14 mouse cellular contexts compared by ENCODE assay signal in genomic region chr13:101809796-101810195, GRCm38 (mm10).
"Had no signal": no experiment of that assay in that cellular context is flagged by ENCODE, and none has a peak within 500 bp of the region (broad histone marks: within the 10 kb centered on the region; RNA-seq: fewer than 3 reads in every experiment).

No protein-coding gene starts in this region.

- H3K9me3 ChIP-seq: kidney, embryonic 15.5 days; limb, embryonic 12.5 days; stomach, embryonic 15.5 days had no signal

- H3K27ac ChIP-seq: kidney, embryonic 15.5 days; limb, embryonic 12.5 days; liver, embryonic 14.5 days; midbrain, embryonic 13.5 days; stomach, embryonic 15.5 days had no signal

- DNase-seq: kidney, postnatal 36 days; layer of hippocampus, adult 9-11 months; layer of hippocampus, postnatal 36 days; liver; lung, adult 2 months; lung, postnatal 10 days; right cerebral cortex, postnatal 14 days; thymus, adult 2 months; thymus, postnatal 25 days had no signal

- H3K36me3 ChIP-seq: kidney, embryonic 15.5 days; limb, embryonic 12.5 days; midbrain, embryonic 13.5 days; stomach, embryonic 15.5 days had no signal

- H3K9ac ChIP-seq: kidney, embryonic 15.5 days; limb, embryonic 12.5 days; liver, embryonic 14.5 days; midbrain, embryonic 13.5 days; stomach, embryonic 15.5 days had no signal

- ATAC-seq: midbrain, embryonic 13.5 days had no signal

- H3K4me3 ChIP-seq: kidney, embryonic 15.5 days; limb, embryonic 12.5 days; midbrain, embryonic 13.5 days; stomach, embryonic 15.5 days had no signal

- H3K4me2 ChIP-seq: kidney, embryonic 15.5 days; limb, embryonic 12.5 days; midbrain, embryonic 13.5 days; stomach, embryonic 15.5 days had no signal

- H3K27me3 ChIP-seq: kidney, embryonic 15.5 days; limb, embryonic 12.5 days; midbrain, embryonic 13.5 days; stomach, embryonic 15.5 days had no signal
